Mouse (Mus musculus) cerebellum, adult 11 months (tissue): ENCODE data around the gene Vps37c.
A peak's percentile ranks its signal among the peaks of the same experiment; 100 is the strongest.

Experiments used
- DNase-seq: peaks from one replicate; pipeline ENCODE4 v3.0.0; 2022

Gene Vps37c

DNA sequence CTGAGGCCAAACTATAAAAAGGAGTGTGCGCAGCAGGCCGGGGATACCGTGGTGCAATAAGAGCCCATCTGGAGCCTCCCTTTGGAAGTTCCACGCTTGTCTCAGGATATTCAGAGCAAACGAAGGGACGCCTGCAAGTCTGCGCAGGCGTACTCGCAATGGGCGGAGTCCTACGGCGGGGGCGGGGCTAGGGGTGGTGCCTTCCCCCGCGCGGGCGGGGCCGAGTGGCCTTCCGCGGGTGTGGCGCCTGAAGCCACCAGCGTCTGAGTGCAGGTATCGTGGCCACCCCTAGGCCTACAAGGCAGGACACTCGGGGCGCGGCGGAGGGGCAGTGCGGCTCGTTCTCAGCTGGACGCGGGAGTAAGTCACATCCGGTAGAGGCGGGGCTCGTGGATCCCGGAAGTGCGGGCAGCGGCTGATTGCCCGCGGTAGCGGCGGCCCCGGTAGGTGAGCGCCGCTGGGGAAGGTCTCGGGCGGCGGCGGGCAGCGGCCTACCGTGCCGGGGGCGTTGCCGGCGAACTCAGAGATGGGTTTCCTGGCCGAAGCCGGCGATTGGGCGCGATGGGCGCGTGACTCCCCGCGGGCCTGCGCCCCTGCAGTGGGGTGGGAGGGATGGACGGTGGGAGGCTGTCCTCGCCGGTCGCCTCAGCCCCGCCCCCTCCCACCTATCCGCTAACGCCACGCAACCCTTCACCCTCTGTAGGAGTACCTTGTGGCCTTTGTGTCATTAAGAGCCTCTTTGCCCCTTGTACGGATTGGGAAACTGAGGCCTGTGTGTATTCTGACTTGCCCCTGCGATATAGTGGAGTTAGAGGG is at the start of gene Vps37c:
Gene Vps37c, plus strand, starts transcription at position 199 of the 816 bp plus-strand sequence.
- peak; percentile 92 for DNase-seq

DNA sequence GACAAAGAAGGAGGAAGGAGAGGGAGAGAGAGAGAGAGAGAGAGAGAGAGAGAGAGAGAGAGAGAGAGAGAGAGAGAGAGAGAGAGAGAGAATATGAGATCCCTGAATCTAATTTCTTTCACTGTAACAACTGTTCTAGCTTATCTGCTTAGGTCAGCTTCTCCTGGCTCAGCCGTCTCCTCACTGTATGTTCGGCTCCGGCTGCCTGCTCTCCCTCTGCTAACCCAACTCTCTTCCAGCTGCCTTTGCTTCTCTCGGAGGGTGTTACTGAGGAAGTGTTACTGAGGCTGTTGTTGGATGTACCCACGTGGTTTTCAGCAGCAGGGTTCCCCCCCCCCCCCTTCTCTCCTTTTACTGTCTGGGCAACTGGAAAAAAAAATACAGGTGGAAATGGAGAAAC is 48.5 kb upstream of the Vps37c start:
- no peak for DNase-seq

DNA sequence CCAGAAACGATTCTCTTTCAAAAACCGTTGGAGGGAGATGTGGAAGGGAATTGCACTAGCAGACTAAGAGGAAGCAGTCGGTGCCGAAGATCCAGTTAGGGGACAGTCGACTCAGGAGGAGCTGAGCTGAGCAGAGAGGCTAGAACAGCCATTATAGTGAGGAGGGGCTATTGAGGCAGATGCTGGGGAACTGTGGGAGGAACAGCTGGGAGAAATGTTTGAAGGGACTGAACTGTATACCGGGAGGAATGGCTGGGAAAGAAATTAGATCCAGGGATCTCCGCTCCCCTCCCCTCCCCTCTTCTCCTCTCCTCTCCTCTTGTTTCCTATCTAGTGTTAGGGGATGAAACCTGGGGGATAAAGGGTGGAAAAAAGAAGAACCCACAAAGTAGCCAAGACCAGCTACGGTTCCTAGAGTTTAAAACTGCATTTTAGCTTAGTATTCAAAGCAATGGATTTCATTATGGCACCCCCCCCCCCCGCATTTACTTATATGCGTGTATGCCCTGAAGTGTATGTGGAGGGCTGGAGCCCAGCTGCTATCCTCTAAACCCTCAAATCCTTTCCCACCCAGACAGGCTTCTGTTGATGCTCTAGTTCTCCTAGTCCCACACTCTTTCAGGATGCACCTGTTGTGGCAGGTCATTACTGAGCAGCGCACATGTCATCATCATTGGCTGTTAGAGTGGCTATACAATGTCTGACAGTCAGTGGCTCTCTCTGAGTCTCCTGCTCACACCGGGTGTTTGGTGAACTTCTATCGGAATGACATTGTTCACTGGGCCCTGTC is 47.8 kb upstream of the Vps37c start:
- DNase-seq = no peak

DNA sequence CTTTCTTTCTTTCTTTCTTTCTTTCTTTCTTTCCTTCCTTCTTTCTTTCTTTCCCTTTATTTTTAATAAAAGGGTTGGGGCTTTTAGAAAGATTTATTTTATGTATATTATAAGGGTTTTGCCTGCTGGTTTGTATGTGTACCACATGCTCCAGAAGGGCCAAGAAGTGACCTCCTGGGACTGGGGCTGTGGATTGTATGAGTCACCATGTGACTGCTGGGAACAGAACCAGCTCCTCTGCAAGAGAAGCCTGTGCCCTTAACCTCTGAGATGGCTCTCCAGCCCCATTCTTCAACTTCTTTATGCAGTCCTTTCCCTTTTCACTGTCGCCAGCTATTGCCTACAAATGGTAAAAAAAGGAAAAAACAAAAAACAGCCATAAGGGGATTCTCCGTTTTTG is 42.9 kb upstream of the Vps37c start:
- no peak for DNase-seq

DNA sequence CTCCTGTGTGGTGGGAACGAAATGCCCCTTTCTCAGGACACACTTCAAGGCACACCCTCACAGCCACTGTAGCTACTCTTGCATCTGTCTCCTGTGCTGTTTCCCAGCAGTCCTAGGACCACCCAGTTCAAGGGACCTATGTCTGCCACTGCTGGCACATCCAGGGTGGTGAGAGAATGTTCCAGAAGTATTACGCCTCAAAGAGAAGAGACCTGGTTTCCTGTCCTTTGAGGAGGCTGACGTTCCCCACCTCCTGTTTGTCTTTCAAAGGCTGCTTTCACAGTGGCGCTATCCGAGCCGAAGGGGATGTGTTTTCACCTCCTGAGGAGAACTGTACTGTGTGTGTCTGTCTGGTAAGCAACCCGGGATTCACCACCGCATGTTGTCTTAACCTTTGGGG is 40.4 kb upstream of the Vps37c start:
- DNase-seq = no peak

DNA sequence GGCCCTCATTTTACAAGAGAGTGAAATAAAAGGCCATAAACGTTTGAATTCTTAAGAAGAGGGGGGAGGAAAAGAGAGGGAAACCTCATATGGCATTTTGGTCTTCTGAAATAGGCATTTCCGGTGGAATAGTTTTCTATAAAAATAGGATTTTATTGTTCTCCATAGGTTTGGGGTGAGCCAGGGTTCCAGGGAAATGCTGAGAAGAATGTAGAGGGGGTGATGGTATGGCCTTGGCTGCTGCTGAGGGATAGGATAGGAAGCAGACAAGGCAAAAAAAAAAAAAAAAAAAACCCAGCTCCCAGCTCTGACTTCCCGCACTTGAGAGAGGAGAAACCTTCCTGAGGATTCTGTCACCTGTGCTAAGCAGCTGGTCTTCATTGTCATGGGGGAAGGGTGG is 32.5 kb upstream of the Vps37c start:
- no peak for DNase-seq

DNA sequence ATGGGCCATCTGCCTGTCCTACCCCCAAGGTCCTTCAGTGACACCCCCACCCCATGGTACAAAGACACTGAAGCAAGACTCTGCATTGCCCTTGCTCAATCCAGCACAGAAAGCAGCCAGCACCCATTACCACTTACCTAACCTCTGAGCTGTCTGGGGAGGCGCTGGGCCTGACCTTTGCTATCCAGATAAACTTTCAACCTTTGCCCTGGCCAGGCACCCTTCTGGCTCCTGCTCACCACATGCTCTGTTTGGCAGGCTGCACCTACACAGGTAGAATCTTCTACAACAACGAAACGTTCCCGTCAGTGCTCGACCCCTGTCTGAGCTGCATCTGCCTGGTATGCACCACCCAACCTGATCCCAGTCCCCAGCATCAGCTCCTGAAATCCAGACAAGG is 30.8 kb upstream of the Vps37c start:
- no peak for DNase-seq

DNA sequence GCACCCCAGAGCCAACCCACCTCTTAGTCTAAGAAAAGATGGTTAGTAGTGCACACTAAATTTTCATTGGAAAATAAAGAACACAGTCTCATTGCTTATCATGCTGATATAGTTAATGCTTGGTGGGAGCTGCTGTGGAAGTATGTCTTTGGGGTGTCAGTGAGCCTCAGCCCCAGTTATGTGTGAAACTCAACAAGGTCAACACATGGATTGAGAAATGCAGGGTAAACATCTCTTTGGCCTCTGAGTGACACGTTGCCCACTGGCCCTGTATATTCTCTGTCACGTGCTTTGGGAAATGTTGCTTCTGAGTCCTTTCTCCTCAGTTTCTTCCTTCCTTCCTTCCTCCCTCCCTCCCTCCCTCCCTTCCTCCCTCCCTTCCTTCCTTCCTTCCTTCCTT is 30.1 kb upstream of the Vps37c start:
- no peak for DNase-seq

DNA sequence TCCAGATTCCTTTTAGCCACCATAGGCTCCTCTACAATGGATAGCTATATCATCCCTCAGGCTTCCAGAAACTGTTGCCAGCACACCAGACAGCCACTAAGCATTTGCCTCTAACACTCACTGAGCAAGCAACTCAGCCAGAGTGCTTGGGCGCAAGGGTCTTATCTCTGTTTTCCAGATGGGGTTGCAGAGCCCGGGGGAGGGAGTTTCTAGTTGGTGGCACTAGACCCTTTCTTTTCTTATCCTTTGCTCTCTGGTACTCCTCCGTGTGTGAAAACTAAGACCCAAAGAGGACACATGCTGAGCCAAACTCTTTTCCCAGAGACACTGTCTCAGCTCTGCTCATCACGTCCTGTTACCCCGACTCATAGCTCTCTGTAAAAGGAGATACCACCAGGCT is 27.2 kb upstream of the Vps37c start:
- DNase-seq = no peak

DNA sequence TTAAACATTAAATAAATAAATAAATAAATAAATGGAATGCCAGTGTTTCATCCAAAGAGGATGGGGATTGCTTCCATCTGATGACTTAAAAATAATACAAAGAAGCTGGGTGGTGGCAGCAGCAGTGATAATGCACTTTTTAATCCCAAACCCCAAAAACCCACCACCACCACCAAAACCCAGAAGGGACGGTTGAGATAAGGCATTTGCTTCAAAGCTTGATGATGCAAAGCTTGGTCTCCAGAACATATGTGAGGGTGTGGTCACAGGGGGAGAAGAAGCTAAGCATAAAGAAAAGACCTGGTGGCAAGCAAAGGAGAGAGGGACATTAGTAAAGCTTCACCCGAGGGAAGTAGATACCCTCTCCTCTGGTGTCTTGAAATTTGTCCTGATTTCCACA is 26.6 kb upstream of the Vps37c start:
- no peak for DNase-seq

DNA sequence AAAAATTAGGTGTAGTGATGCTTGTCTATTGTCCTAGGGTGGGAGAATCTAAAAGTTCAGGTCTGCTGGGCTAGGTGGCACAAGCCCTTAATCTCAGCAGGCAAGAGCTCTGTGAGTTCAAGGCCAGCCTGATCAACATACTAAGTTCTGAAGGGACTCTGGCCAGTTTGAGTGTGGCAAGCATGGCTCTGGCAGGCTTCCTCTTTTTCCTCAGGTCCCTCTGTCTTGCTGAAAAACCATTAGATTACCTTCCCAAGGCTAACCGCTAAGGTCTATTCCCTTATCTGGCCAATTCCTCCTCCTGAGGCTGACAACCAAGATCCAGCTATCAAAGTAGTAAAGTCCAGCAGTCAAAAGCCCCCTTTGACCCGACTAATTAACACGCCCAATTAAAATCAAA is 25.9 kb upstream of the Vps37c start:
- DNase-seq = no peak

DNA sequence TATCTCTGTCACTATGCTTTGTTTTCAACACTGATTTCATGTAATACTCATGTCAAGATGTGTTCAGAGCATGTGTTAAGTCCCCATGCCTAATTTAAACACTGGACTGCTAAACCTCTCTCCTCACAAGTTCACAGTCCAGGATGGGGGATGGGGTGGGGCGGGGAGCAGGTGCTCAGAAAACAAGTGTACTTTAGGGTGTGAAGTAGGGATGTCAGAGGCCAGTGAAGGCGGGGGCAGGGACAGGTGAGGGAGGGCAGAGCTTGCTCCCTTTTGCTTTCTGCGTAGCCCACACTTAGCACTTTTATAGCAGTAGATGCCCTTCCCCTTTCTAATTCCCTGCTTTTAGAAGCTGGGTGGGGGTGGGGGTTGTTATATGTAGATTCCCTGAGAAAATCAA is 23.4 kb upstream of the Vps37c start:
- DNase-seq = no peak

DNA sequence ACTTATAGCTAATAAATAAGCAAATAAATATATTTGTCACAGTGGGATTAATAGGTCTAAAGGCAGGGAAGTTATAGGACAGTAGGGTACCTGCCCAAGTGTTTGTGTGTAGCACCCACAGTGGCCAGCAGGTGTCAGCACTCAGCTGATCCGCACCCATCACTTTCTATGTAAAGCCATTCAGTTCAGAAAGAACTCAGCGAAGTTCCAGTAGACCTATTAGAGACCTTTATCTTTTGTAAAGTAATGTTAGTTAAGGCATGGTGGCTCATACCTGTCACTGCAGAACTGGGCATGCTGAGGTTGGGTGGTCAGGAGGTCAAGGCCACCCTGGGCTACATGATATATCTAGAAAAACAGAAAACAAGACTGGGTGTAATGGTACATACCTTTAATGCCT is 23.0 kb upstream of the Vps37c start:
- peak; percentile 55 for DNase-seq

DNA sequence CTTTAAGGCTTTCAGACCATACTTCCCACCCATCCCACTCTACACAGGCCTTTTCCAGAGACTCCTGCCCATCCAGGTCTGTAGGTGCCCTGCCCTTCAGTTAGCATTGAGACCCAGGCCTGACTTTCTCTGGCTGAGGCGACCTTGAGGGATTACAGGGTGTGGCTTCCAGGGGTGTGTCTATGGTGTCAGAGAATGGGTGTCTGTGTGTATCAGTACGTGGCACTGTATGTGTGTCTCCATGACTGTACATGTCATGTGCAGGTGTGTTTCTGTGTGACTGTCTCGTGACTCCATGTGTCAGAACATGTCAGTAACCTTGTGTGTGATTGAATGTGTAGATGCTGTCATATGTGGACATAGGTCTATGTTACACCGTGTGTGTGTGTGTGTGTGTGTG is 17.2 kb upstream of the Vps37c start:
- DNase-seq = no peak

DNA sequence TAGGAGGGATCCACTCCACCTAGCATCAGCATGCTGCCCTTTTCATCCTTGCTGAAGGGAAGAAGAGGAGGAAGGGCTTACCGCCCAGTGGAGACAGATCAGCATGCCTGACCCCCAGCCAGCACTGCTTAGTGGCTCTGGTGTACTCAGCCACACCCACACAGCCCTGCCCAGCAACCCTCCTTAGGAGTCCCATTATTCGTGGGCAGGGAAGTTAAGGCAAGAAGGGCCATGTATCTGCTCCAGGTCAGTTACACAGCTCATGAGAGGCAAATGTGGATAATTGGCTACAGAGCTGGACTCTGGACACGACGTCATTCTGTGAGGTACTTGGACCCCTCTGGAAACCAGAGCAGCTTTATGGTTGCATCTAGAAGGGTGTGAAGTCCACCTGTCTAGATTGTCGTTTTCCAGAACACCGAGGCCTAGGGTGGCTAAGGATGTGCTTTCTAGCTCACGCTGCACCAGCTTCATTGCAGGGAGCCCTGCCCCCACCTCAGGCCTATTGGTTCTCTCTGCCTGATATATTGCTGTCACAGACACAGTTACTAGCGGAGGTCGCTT is 16.6 kb upstream of the Vps37c start:
- DNase-seq = no peak

DNA sequence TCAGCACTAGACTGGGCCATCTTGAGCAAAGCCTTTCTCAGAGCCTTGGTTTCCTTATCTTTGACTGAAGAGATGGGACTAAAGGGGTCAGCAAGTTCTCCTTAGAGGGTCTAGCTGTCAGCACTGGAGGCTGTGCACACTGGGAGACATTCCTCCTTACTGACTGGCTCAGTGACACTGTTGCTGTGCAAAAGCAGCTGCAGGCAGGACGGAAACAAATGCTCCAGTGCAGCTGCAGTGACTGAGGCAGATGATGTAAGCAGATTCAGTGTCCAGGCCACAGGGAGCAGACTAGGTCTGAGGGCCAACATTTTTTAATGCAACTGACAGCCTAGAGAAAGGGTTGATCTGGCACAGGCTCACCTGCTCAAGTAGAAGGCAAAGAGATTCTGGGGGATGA is 15.3 kb upstream of the Vps37c start:
- no peak for DNase-seq

DNA sequence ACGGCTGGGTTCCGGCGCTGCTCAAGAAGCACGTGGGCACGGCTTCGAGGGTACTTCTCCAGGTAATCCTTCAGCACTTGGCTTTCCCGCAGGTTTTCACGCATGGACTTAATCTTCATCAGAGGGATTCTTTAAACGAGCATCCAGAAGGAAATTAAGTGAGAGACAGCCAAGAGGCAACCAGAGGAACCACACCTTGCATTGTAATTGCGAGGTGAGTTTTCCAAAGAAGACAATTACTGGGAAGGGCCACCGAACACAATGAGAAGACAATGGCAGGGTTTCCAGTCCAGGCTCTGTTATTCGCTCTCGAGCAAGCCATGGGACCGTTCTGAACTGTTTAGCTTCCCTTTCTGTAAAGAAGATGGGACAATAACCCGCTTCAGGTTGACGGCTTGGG is 11.9 kb upstream of the Vps37c start:
- no peak for DNase-seq

DNA sequence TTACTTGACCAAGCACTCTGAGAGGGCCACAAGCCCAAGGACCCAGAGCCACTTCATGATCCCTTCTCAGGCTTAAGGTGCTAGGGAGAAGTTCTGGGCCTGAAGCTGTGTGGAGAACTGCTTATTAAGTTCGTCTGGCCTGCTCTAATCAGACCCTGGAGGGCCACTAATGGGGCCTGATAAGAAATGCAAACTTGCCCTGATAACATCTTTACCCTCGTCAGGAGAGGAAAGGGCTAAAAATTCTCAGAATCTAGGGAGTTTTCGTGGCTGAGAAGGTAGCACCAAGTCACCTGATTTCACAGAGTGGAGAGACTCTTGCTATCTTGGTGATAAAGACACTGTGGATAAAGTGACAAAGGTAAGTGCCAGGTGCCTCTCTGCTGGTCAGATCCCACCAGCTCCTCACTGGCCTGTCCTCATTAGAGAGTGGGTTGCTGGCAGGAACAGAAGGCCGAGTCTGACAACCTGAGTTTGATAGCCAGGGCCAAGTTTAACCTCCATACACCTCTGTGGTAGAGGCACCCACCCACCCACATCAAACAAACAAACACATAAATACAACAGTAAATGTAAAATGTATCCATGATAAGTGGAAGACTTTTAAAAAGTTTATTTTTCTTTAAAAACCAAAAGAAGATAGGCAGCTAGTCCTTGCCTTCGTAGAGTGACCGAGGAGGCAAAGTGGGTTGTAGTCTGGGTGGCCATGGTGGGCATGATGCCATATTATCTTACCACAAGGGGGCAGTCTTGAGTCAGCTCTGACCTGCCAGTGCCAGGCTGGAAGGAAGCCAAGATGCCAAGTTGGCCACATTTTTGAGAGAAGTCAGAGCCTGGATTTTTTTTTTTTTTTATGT is 10.4 kb upstream of the Vps37c start, which contains the start of gene Pga5:
Gene Pga5, minus strand, starts transcription at position 157 of the 857 bp plus-strand sequence.
- peak; percentile 91 for DNase-seq

DNA sequence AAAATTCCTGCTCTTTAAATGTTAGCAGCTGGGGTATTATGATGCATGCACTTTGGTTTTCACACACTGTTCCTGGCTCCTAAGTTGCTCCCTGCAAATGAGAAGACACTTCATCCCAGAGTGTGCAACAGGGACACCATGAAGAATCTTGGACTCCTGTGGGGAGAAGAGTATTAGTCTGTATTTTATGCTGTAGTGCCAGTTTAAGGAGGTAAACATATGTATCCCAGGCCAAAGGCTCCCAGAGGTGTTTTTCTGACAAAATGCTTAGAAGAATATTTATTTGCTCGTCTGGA is 9.8 kb upstream of the Vps37c start:
- no peak for DNase-seq

DNA sequence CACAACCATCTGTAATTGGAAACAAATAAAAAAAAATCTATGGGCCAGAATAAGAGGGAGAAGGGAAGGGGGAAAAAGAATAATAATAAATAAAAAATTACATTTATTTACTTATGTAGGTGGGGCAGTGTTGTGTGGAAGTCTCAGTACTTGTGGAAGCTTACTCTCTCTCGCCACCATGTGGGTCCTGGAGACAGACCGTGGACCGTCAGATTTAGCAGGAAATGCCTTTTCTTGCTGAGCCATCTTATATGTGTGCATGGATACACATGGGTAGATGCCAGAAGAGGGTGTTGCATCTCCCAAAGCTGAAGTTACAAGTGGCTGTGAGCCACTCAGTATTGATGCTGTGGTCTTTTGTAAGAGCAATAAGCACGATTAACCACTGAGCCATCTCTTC is 7.0 kb upstream of the Vps37c start:
- no peak for DNase-seq

DNA sequence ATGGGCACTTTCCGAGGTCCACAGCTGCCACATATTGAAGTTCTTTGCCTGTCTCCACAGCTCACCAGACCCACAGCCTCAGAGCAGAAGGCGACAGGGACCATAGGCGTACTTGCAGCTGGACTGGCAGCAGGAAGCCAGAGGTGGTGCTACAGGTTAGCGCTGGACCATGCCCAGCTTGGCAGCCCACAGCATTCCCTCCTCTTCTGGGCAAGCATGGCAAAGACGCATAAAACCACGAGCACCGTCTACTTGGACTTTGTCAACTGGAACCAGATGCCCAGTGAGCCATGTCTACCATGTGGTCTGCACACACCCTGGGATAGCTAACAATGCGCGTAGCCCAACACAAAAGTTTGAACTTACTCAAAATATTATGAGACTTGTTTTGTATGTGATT is 3.5 kb upstream of the Vps37c start:
- DNase-seq = no peak

DNA sequence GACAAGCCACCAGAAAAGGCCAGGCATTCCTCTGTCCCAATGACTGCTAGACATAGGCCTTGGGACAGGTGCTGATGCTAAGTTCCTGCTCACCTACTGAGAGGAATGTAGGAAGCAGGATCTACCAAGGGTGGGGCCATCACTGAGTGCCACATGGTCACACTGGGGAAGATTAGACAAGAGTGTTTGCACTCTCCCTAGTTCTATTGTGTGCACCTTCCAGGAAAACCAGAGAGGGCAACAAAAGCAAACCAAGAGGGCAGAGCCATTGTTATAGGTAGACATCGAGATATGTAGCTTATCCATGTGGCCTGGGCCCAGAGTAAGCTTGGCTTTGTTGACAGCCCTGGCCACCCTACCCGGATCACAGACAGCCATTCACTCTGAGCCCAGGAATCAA is 2.8 kb upstream of the Vps37c start:
- DNase-seq = no peak

DNA sequence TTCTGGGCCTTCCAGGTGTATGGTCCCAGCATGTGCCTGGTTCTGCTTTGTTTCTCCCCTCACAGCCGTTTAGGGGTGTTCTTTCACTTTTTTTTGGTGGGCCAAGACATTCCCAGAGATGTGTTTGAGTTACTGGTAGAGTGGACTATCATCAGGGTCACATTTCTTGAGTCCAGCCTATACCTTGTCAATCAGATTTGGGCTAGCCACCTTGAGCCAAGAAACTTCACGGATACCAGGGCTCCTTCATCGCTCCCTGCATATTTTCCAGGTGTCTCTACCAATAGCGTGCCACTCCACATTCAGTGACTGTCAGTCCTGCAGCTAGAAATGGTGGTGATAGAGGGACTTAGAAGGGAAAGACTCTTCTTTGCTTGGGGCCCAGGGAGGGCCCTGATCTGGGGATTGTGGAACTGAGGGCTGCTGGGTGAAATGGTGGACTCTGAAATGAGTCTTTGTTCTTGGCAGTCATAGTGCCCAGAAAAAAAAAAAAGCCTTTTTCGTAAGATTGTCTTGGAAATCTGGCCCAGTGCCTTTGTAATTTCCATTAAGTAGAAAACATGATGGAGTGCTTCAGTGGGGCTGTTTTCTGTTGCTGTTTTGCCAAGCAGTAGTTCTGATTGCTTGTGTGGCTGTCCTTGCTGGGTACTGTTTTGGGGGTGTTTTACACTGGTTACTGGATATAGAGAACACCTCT is 1.1 kb downstream of the Vps37c start:
- no peak for DNase-seq
